8 mouse cellular contexts compared by ENCODE assay signal in the genomic region with DNA sequence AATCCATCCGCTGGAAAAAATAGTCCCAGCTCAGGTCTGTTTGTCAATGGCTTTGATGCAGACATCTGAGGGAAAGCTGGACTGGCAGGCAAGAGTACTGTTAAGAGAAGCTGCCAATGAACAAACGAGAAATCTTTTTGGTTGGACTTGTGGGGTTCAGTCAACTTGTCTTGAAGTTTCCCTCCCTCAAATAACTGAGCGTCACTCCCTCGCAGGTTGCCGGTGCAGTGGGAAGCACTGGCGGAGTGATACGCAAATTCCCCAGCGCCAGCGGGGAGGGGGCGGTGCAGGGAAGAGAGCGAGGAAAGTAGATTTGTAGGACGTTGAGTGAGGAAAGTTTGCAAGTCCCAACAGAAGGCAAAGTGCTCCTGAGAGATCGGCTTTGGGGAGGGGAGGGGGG. TPM values are rescaled to one million over a fixed set of nuclear protein-coding genes. Genes with fewer than 3 reads are reported as not detected.
DNase-seq lines count a peak whose midpoint lies in the region; ATAC-seq and TF ChIP-seq lines count a peak whose summit lies in the region.

A gene (plus strand): TSS at position 276 of the 400 bp plus-strand sequence.

- DNase-seq in adrenal gland, postnatal 10 days = peak; percentile 81
- DNase-seq in gastrocnemius, postnatal 10 days = peak; percentile 25
- peak; percentile 11 to 14 for DNase-seq in left cerebral cortex, adult 2 months (ENCODE audit: extremely low spot score in 1 of 2, low spot score in 2 of 2)
- peak; percentile 6 to 14 for DNase-seq in right cerebral cortex, adult 2 months (ENCODE audit: low spot score in 2 of 2)
- DNase-seq in spleen, adult 12 weeks (ENCODE audit: low spot score) = no peak

- H3K27ac ChIP-seq in hindbrain, embryonic 15.5 days (replicated peaks) = no peak within 1 kb of the TSS
- no peak within 1 kb of the TSS for H3K27ac ChIP-seq in left cerebral cortex, adult 2 months
- no peak within 1 kb of the TSS for H3K27ac ChIP-seq in macrophage

- no peaks in the 10 kb centered on the region for H3K36me3 ChIP-seq in hindbrain, embryonic 15.5 days
- no peaks in the 10 kb centered on the region for H3K36me3 ChIP-seq in macrophage (ENCODE audit: inconsistent target)

- H3K4me2 ChIP-seq in hindbrain, embryonic 15.5 days = peak within 1 kb of the TSS; percentile 72

- H3K4me3 ChIP-seq in hindbrain, embryonic 15.5 days = peak within 1 kb of the TSS; percentile 43
- peak within 1 kb of the TSS; percentile 40 for H3K4me3 ChIP-seq in left cerebral cortex, adult 2 months
- peak within 1 kb of the TSS; percentile 30 for H3K4me3 ChIP-seq in macrophage (ENCODE audit: inconsistent target)

- H3K27me3 ChIP-seq in hindbrain, embryonic 15.5 days = peaks cover 19% of the 10 kb centered on the region

- H3K79me2 ChIP-seq in macrophage (ENCODE audit: inconsistent target) = no peaks in the 10 kb centered on the region

- H3K9me3 ChIP-seq in hindbrain, embryonic 15.5 days = no peaks in the 10 kb centered on the region

- ATAC-seq in common myeloid progenitor, adult 5-6 weeks (replicated peaks; ENCODE audit: low read depth, poor library complexity, severe bottlenecking) = peak; percentile 79
- peak; percentile 81 for ATAC-seq in hindbrain, embryonic 15.5 days (ENCODE audit: low FRiP score, low read depth)

- H3K4me1 ChIP-seq in hindbrain, embryonic 15.5 days (replicated peaks) = no peaks in the 10 kb centered on the region

- no peak for TF ChIP-seq CTCF in left cerebral cortex, adult 2 months (IDR thresholded peaks at IDR 0.05)

- intact Hi-C loops in left cerebral cortex, adult 2 months (cut with DNase I) = no loop called here

- H3K9ac ChIP-seq in hindbrain, embryonic 15.5 days = peak within 1 kb of the TSS; percentile 33

- WGBS in hindbrain, embryonic 15.5 days = 15% methylated on average over 13 of the region's 13 CpGs
- WGBS in macrophage (ENCODE audit: missing documents) = 11% methylated on average over 12 of the region's 13 CpGs

RNA-seq across cellular contexts. Expression of the gene that starts here (rescaled TPM):
- total RNA-seq in adrenal gland, postnatal 10 days (2021) = 10 to 100 TPM; 29.8 to 33.4 TPM
- not detected in 2 replicates for total RNA-seq in common myeloid progenitor, adult 5-6 weeks (2017)
- 1 to 10 TPM; 4.3 to 5.9 TPM for total RNA-seq in gastrocnemius, postnatal 10 days (2021)
- 10.5 and 10.8 TPM in 2 replicates for polyA plus RNA-seq in hindbrain, embryonic 15.5 days (2015; fragmentation: Nextera tagmentation; extraction: Ambion mirVana)
- 1 to 10 TPM; 2.3 to 2.8 TPM for total RNA-seq in left cerebral cortex, adult 2 months (2021)
- total RNA-seq in macrophage (2018; cell fraction: chromatin; rRNA removed) = 1 to 10 TPM in 2 of 26 experiments, under 1 TPM in 23, not detected in 1; 0.08 to 5.5 (median 0.44) TPM
- total RNA-seq in macrophage (2018; cell fraction: cytosol; rRNA removed) = under 1 TPM in 24 of 26 experiments, not detected in 2; under 0.01 to 0.24 (median 0.05) TPM
- under 1 TPM in 25 of 26 experiments, not detected in 1; 0.08 to 0.92 (median 0.33) TPM for total RNA-seq in macrophage (2018; cell fraction: nucleus; rRNA removed)
- polyA plus RNA-seq in macrophage (2018) = 0.07 to 0.14 TPM (median 0.09 TPM) in 3 replicates

Comparison
In these comparisons a context has a peak if more than half of its experiments do, and no peak if none do; other contexts are left out.
1. RNA of the gene that starts here (total RNA-seq): 29.8 to 33.4 TPM in adrenal gland, postnatal 10 days; 4.3 to 5.9 TPM in gastrocnemius, postnatal 10 days, 2.3 to 2.8 TPM in left cerebral cortex, adult 2 months and not detected in common myeloid progenitor, adult 5-6 weeks; every median in the first group is over 4 times any median in the second.
2. RNA of the gene that starts here (polyA plus RNA-seq): 10.5 to 10.8 TPM in hindbrain, embryonic 15.5 days; 0.07 to 0.14 TPM in macrophage; every median in the first group is over 10 times any median in the second.
3. Peak in ATAC-seq in common myeloid progenitor, adult 5-6 weeks; RNA of the gene not detected or under 1 TPM.
4. Peak in every context shown above with its lines, with median percentiles within 50 percentile points of each other: H3K4me3 ChIP-seq.